Mouse (Mus musculus): Measurements from ENCODE around the gene Slc22a22. TPM values are rescaled to one million over a fixed set of nuclear protein-coding genes. Genes with fewer than 3 reads are reported as not detected.
A peak's percentile ranks its signal among the peaks of the same experiment; 100 is the strongest.

The Slc22a22 gene
- polyA plus RNA-seq, 1 experiment from 2014 or later, result 0.08 TPM

GRCm38 (mm10) chr15:57398439-57399148, 78.8 kb downstream of the Slc22a22 start:
- H3K4me3 ChIP-seq (ENCODE audit: low read length), result no peak overlapping the region
- WGBS, result 60% methylated on average over 3 of the region's 3 CpGs
- H3K36me3 ChIP-seq (ENCODE audit: control insufficient read depth, insufficient read depth, low read length), result no peaks in the 10 kb centered on the region
- no peaks in the 10 kb centered on the region for H3K9me3 ChIP-seq (ENCODE audit: control insufficient read depth, low read length)
- no peaks in the 10 kb centered on the region for H3K4me1 ChIP-seq (ENCODE audit: control insufficient read depth, insufficient read depth, low read depth, low read length)
- H3K27me3 ChIP-seq (replicated peaks; ENCODE audit: control insufficient read depth, insufficient read depth, low read length), result no peaks in the 10 kb centered on the region
- H3K9ac ChIP-seq (ENCODE audit: low read depth, low read length), result no peak overlapping the region
- ATAC-seq, result no peak
- H3K27ac ChIP-seq (ENCODE audit: low read depth, low read length), result no peak overlapping the region
- no peak overlapping the region for H3K4me2 ChIP-seq (ENCODE audit: low read length)

GRCm38 (mm10) chr15:57394053-57394452, 83.4 kb downstream of the Slc22a22 start:
- WGBS, result 86% methylated on average over 4 of the region's 4 CpGs
- H3K4me3 ChIP-seq (ENCODE audit: low read length), result no peak overlapping the region
- no peak overlapping the region for H3K9ac ChIP-seq (ENCODE audit: low read depth, low read length)
- no peak overlapping the region for H3K4me2 ChIP-seq (ENCODE audit: low read length)
- ATAC-seq, result no peak
- H3K36me3 ChIP-seq (ENCODE audit: control insufficient read depth, insufficient read depth, low read length), result no peaks in the 10 kb centered on the region
- H3K27ac ChIP-seq (ENCODE audit: low read depth, low read length), result no peak overlapping the region
- H3K27me3 ChIP-seq (replicated peaks; ENCODE audit: control insufficient read depth, insufficient read depth, low read length), result no peaks in the 10 kb centered on the region
- no peaks in the 10 kb centered on the region for H3K9me3 ChIP-seq (ENCODE audit: control insufficient read depth, low read length)
- no peaks in the 10 kb centered on the region for H3K4me1 ChIP-seq (ENCODE audit: control insufficient read depth, insufficient read depth, low read depth, low read length)

- no peaks in the 10 kb centered on the region for H3K4me1 ChIP-seq (ENCODE audit: control insufficient read depth, insufficient read depth, low read depth, low read length)
- no peaks in the 10 kb centered on the region for H3K9me3 ChIP-seq (ENCODE audit: control insufficient read depth, low read length)
- WGBS, result 89% methylated on average over 7 of the region's 7 CpGs
- H3K27ac ChIP-seq (ENCODE audit: low read depth, low read length), result no peak overlapping the region
- ATAC-seq, result no peak
- no peak overlapping the region for H3K4me2 ChIP-seq (ENCODE audit: low read length)
- H3K4me3 ChIP-seq (ENCODE audit: low read length), result no peak overlapping the region
- no peaks in the 10 kb centered on the region for H3K36me3 ChIP-seq (ENCODE audit: control insufficient read depth, insufficient read depth, low read length)
- no peak overlapping the region for H3K9ac ChIP-seq (ENCODE audit: low read depth, low read length)
- H3K27me3 ChIP-seq (replicated peaks; ENCODE audit: control insufficient read depth, insufficient read depth, low read length), result no peaks in the 10 kb centered on the region
These were observed 97.0 kb downstream of the Slc22a22 start for GRCm38 (mm10) chr15:57380381-57380780.

- Histone ChIP-seq H3K4me1 (ENCODE audit: control insufficient read depth, insufficient read depth, low read depth, low read length) (no peaks in the 10 kb centered on the region), H3K27me3 (replicated peaks; ENCODE audit: control insufficient read depth, insufficient read depth, low read length) (no peaks in the 10 kb centered on the region), H3K27ac (ENCODE audit: low read depth, low read length) (no peak overlapping the region), H3K9ac (ENCODE audit: low read depth, low read length) (no peak overlapping the region), H3K9me3 (ENCODE audit: control insufficient read depth, low read length) (no peaks in the 10 kb centered on the region), H3K36me3 (ENCODE audit: control insufficient read depth, insufficient read depth, low read length) (no peaks in the 10 kb centered on the region), H3K4me2 (ENCODE audit: low read length) (no peak overlapping the region), H3K4me3 (ENCODE audit: low read length) (no peak overlapping the region)
- ATAC-seq, result no peak
- WGBS, result 63% methylated on average over 1 of the region's 1 CpGs
These were observed 111.0 kb downstream of the Slc22a22 start for GRCm38 (mm10) chr15:57366446-57366845.

- H3K27me3 ChIP-seq (replicated peaks; ENCODE audit: control insufficient read depth, insufficient read depth, low read length), result no peaks in the 10 kb centered on the region
- no peak for ATAC-seq
- H3K36me3 ChIP-seq (ENCODE audit: control insufficient read depth, insufficient read depth, low read length), result no peaks in the 10 kb centered on the region
- no peak overlapping the region for H3K9ac ChIP-seq (ENCODE audit: low read depth, low read length)
- H3K9me3 ChIP-seq (ENCODE audit: control insufficient read depth, low read length), result no peaks in the 10 kb centered on the region
- H3K4me3 ChIP-seq (ENCODE audit: low read length), result no peak overlapping the region
- no peak overlapping the region for H3K27ac ChIP-seq (ENCODE audit: low read depth, low read length)
- H3K4me1 ChIP-seq (ENCODE audit: control insufficient read depth, insufficient read depth, low read depth, low read length), result no peaks in the 10 kb centered on the region
- 83% methylated on average over 4 of the region's 4 CpGs for WGBS
- no peak overlapping the region for H3K4me2 ChIP-seq (ENCODE audit: low read length)
These were observed 122.1 kb downstream of the Slc22a22 start for GRCm38 (mm10) chr15:57355278-57355677.

- 0 out of 2 replicates have a peak, but pooled peaks have one; percentile 40 for ATAC-seq
- Histone ChIP-seq H3K36me3 (ENCODE audit: control insufficient read depth, insufficient read depth, low read length) (no peaks in the 10 kb centered on the region), H3K4me2 (ENCODE audit: low read length) (no peak overlapping the region), H3K4me3 (ENCODE audit: low read length) (no peak overlapping the region), H3K4me1 (ENCODE audit: control insufficient read depth, insufficient read depth, low read depth, low read length) (no peaks in the 10 kb centered on the region), H3K27ac (ENCODE audit: low read depth, low read length) (no peak overlapping the region), H3K9ac (ENCODE audit: low read depth, low read length) (no peak overlapping the region), H3K9me3 (ENCODE audit: control insufficient read depth, low read length) (no peaks in the 10 kb centered on the region), H3K27me3 (replicated peaks; ENCODE audit: control insufficient read depth, insufficient read depth, low read length) (no peaks in the 10 kb centered on the region)
- 49% methylated on average over 3 of the region's 3 CpGs for WGBS
These were observed 136.9 kb downstream of the Slc22a22 start for GRCm38 (mm10) chr15:57340499-57340898.

- H3K4me1 ChIP-seq (ENCODE audit: control insufficient read depth, insufficient read depth, low read depth, low read length), result no peaks in the 10 kb centered on the region
- no peaks in the 10 kb centered on the region for H3K36me3 ChIP-seq (ENCODE audit: control insufficient read depth, insufficient read depth, low read length)
- ATAC-seq, result no peak
- H3K4me2 ChIP-seq (ENCODE audit: low read length), result no peak overlapping the region
- H3K9me3 ChIP-seq (ENCODE audit: control insufficient read depth, low read length), result no peaks in the 10 kb centered on the region
- H3K27ac ChIP-seq (ENCODE audit: low read depth, low read length), result no peak overlapping the region
- H3K9ac ChIP-seq (ENCODE audit: low read depth, low read length), result no peak overlapping the region
- no peak overlapping the region for H3K4me3 ChIP-seq (ENCODE audit: low read length)
- 87% methylated on average over 2 of the region's 2 CpGs for WGBS
- H3K27me3 ChIP-seq (replicated peaks; ENCODE audit: control insufficient read depth, insufficient read depth, low read length), result no peaks in the 10 kb centered on the region
These were observed 146.1 kb downstream of the Slc22a22 start for GRCm38 (mm10) chr15:57331326-57331725.

- no peak overlapping the region for H3K4me2 ChIP-seq (ENCODE audit: low read length)
- H3K4me1 ChIP-seq (ENCODE audit: control insufficient read depth, insufficient read depth, low read depth, low read length), result no peaks in the 10 kb centered on the region
- no peak overlapping the region for H3K27ac ChIP-seq (ENCODE audit: low read depth, low read length)
- no peaks in the 10 kb centered on the region for H3K27me3 ChIP-seq (replicated peaks; ENCODE audit: control insufficient read depth, insufficient read depth, low read length)
- no peak overlapping the region for H3K4me3 ChIP-seq (ENCODE audit: low read length)
- no peak overlapping the region for H3K9ac ChIP-seq (ENCODE audit: low read depth, low read length)
- ATAC-seq, result no peak
- WGBS, result 86% methylated on average over 2 of the region's 2 CpGs
- H3K9me3 ChIP-seq (ENCODE audit: control insufficient read depth, low read length), result no peaks in the 10 kb centered on the region
- H3K36me3 ChIP-seq (ENCODE audit: control insufficient read depth, insufficient read depth, low read length), result no peaks in the 10 kb centered on the region
These were observed 159.4 kb downstream of the Slc22a22 start for GRCm38 (mm10) chr15:57318001-57318400.

- Histone ChIP-seq H3K4me3 (ENCODE audit: low read length) (no peak overlapping the region), H3K27ac (ENCODE audit: low read depth, low read length) (no peak overlapping the region), H3K4me1 (ENCODE audit: control insufficient read depth, insufficient read depth, low read depth, low read length) (no peaks in the 10 kb centered on the region), H3K4me2 (ENCODE audit: low read length) (no peak overlapping the region), H3K36me3 (ENCODE audit: control insufficient read depth, insufficient read depth, low read length) (no peaks in the 10 kb centered on the region), H3K9me3 (ENCODE audit: control insufficient read depth, low read length) (peaks cover 4% of the 10 kb centered on the region), H3K27me3 (replicated peaks; ENCODE audit: control insufficient read depth, insufficient read depth, low read length) (no peaks in the 10 kb centered on the region), H3K9ac (ENCODE audit: low read depth, low read length) (no peak overlapping the region)
- 63% methylated on average over 2 of the region's 2 CpGs for WGBS
- ATAC-seq, result no peak
These were observed 160.9 kb downstream of the Slc22a22 start for GRCm38 (mm10) chr15:57316486-57316885.
